Mouse (Mus musculus) stomach, embryonic 15.5 days (tissue): Measurements from ENCODE around the gene Dnhd1. TPM values are rescaled to one million over a fixed set of nuclear protein-coding genes. Genes with fewer than 3 reads are reported as not detected.

ENCODE experiments used
- ATAC-seq: fragments of 200-750 bp; cut with Nextera tagmentation; 2 replicates; pipeline ENCODE4 v1.8.0; 2017; ENCODE audit warnings: low read depth, moderate number of reproducible peaks, moderate TSS enrichment; ENCODE audit not compliant: insufficient read depth, low FRiP score
- H3K27ac ChIP-seq: fragments of 300-500 bp; sonication (generic); 2 replicates; pipeline ENCODE4 v1.5.1; 2015; ENCODE audit warnings: mild to moderate bottlenecking, inconsistent platforms
- H3K27me3 ChIP-seq: fragments of 300-500 bp; sonication (generic); replicated peaks from 2 replicates; pipeline ENCODE4 v1.6.1; 2015; ENCODE audit warnings: inconsistent platforms
- H3K36me3 ChIP-seq: fragments of 300-500 bp; sonication (generic); 2 replicates; pipeline ENCODE4 v1.6.1; 2015; ENCODE audit warnings: inconsistent platforms
- H3K4me1 ChIP-seq: fragments of 300-500 bp; sonication (generic); 2 replicates; pipeline ENCODE4 v1.6.1; 2015; ENCODE audit warnings: inconsistent platforms
- H3K4me2 ChIP-seq: fragments of 300-500 bp; sonication (generic); 2 replicates; pipeline ENCODE4 v1.6.1; 2015; ENCODE audit warnings: mild to moderate bottlenecking, inconsistent platforms
- H3K4me3 ChIP-seq: fragments of 300-500 bp; sonication (generic); replicated peaks from 2 replicates; pipeline ENCODE4 v1.5.1; 2015; ENCODE audit warnings: inconsistent platforms
- H3K9ac ChIP-seq: fragments of 300-500 bp; sonication (generic); 2 replicates; pipeline ENCODE4 v1.6.1; 2015; ENCODE audit warnings: inconsistent platforms
- H3K9me3 ChIP-seq: fragments of 300-500 bp; sonication (generic); 2 replicates; pipeline ENCODE4 v1.6.1; 2016; ENCODE audit warnings: inconsistent platforms
- WGBS: fragments of 180-500 bp; shearing (Covaris S2); methylation state at CpG from one replicate; pipeline ENCODE4 v1.1.7; 2015; 5-methylcytosine and 5-hydroxymethylcytosine counted together
- polyA plus RNA-seq: library from polyadenylated mRNA; unstranded; fragments of >200 nt; fragmentation: Nextera tagmentation; extraction: Ambion mirVana; gene quantifications from 2 replicates; pipeline ENCODE4 v1.2.1, GENCODE M21; 2015

The Dnhd1 gene
- polyA plus RNA-seq, 1 experiment from 2014 or later: 0.95 TPM

GRCm38 (mm10) chr7:105641936-105642335, 8.7 kb upstream of the Dnhd1 start:
- no peak overlapping the region; the same call in 1 of the 2 replicates for H3K4me3 ChIP-seq
- no peak overlapping the region for H3K27ac ChIP-seq
- H3K36me3 ChIP-seq: peaks cover 13% of the 10 kb centered on the region; the same call in 1 of the 2 replicates
- H3K9ac ChIP-seq: no peak overlapping the region
- no peaks in the 10 kb centered on the region for H3K9me3 ChIP-seq
- H3K4me1 ChIP-seq: peaks cover 25% of the 10 kb centered on the region
- peak overlapping the region; percentile 93 for H3K4me2 ChIP-seq
- ATAC-seq: no peak
- H3K27me3 ChIP-seq: no peaks in the 10 kb centered on the region
- WGBS: 67% methylated on average over 3 of the region's 3 CpGs

- Histone ChIP-seq H3K4me1 (no peaks in the 10 kb centered on the region), H3K9ac (no peak overlapping the region), H3K27me3 (no peaks in the 10 kb centered on the region), H3K4me2 (peak overlapping the region; percentile 27; the same call in 1 of the 2 replicates), H3K36me3 (no peaks in the 10 kb centered on the region), H3K27ac (no peak overlapping the region), H3K4me3 (no peak overlapping the region), H3K9me3 (no peaks in the 10 kb centered on the region)
- 11% methylated on average over 13 of the region's 13 CpGs for WGBS
- peak; percentile 65; the same call in 1 of the 2 replicates for ATAC-seq
Measured at GRCm38 (mm10) chr7:105685541-105686197, 35.0 kb downstream of the Dnhd1 start.

GRCm38 (mm10) chr7:105690875-105691274, 40.2 kb downstream of the Dnhd1 start:
- no peaks in the 10 kb centered on the region for H3K36me3 ChIP-seq
- H3K9me3 ChIP-seq: no peaks in the 10 kb centered on the region
- ATAC-seq: no peak
- no peak overlapping the region for H3K27ac ChIP-seq
- 63% methylated on average over 1 of the region's 1 CpGs for WGBS
- no peak overlapping the region for H3K4me2 ChIP-seq
- H3K4me1 ChIP-seq: no peaks in the 10 kb centered on the region
- H3K9ac ChIP-seq: no peak overlapping the region
- no peaks in the 10 kb centered on the region for H3K27me3 ChIP-seq
- no peak overlapping the region for H3K4me3 ChIP-seq

- H3K4me3 ChIP-seq: no peak overlapping the region
Measured at GRCm38 (mm10) chr7:105703184-105703583, 52.6 kb downstream of the Dnhd1 start.

GRCm38 (mm10) chr7:105703816-105704215, 53.2 kb downstream of the Dnhd1 start:
- no peak overlapping the region for H3K4me2 ChIP-seq
- no peak overlapping the region for H3K4me3 ChIP-seq
- no peak for ATAC-seq
- no peaks in the 10 kb centered on the region for H3K4me1 ChIP-seq
- H3K27ac ChIP-seq: no peak overlapping the region
- 82% methylated on average over 4 of the region's 4 CpGs for WGBS
- H3K36me3 ChIP-seq: no peaks in the 10 kb centered on the region
- H3K9me3 ChIP-seq: no peaks in the 10 kb centered on the region
- H3K27me3 ChIP-seq: no peaks in the 10 kb centered on the region
- H3K9ac ChIP-seq: no peak overlapping the region

More at GRCm38 (mm10) chr7:105703184-105703583, 52.6 kb downstream of the Dnhd1 start:
- H3K4me2 ChIP-seq: no peak overlapping the region
- no peaks in the 10 kb centered on the region for H3K4me1 ChIP-seq
- ATAC-seq: no peak
- WGBS: 85% methylated on average over 16 of the region's 16 CpGs
- H3K9me3 ChIP-seq: no peaks in the 10 kb centered on the region
- no peak overlapping the region for H3K27ac ChIP-seq
- no peaks in the 10 kb centered on the region for H3K27me3 ChIP-seq
- H3K9ac ChIP-seq: no peak overlapping the region
- H3K36me3 ChIP-seq: no peaks in the 10 kb centered on the region

- Histone ChIP-seq H3K36me3 (no peaks in the 10 kb centered on the region), H3K27ac (no peak overlapping the region), H3K4me2 (no peak overlapping the region), H3K4me3 (no peak overlapping the region), H3K4me1 (no peaks in the 10 kb centered on the region), H3K27me3 (no peaks in the 10 kb centered on the region), H3K9me3 (no peaks in the 10 kb centered on the region), H3K9ac (no peak overlapping the region)
- 85% methylated on average over 5 of the region's 5 CpGs for WGBS
- ATAC-seq: no peak
Measured at GRCm38 (mm10) chr7:105708733-105709132, 58.1 kb downstream of the Dnhd1 start.

- Histone ChIP-seq H3K4me2 (no peak overlapping the region), H3K36me3 (no peaks in the 10 kb centered on the region), H3K9ac (no peak overlapping the region), H3K4me1 (no peaks in the 10 kb centered on the region), H3K9me3 (no peaks in the 10 kb centered on the region), H3K27me3 (no peaks in the 10 kb centered on the region), H3K27ac (no peak overlapping the region), H3K4me3 (no peak overlapping the region)
- WGBS: 50% methylated on average over 3 of the region's 3 CpGs
- no peak for ATAC-seq
Measured at GRCm38 (mm10) chr7:105715366-105715765, 64.7 kb downstream of the Dnhd1 start.

GRCm38 (mm10) chr7:105721916-105722315, 71.3 kb downstream of the Dnhd1 start:
- H3K27ac ChIP-seq: no peak overlapping the region
- no peaks in the 10 kb centered on the region for H3K4me1 ChIP-seq
- 71% methylated on average over 2 of the region's 2 CpGs for WGBS
- no peak overlapping the region for H3K4me3 ChIP-seq
- no peak overlapping the region for H3K9ac ChIP-seq
- H3K4me2 ChIP-seq: no peak overlapping the region
- H3K27me3 ChIP-seq: no peaks in the 10 kb centered on the region
- H3K36me3 ChIP-seq: no peaks in the 10 kb centered on the region
- no peaks in the 10 kb centered on the region for H3K9me3 ChIP-seq
- ATAC-seq: no peak

- H3K4me1 ChIP-seq: no peaks in the 10 kb centered on the region
- ATAC-seq: no peak; the same call in 1 of the 2 replicates
- no peak overlapping the region for H3K9ac ChIP-seq
- no peaks in the 10 kb centered on the region for H3K9me3 ChIP-seq
- no peak overlapping the region for H3K27ac ChIP-seq
- no peak overlapping the region for H3K4me3 ChIP-seq
- H3K27me3 ChIP-seq: no peaks in the 10 kb centered on the region
- no peak overlapping the region for H3K4me2 ChIP-seq
- H3K36me3 ChIP-seq: 0 out of 2 replicates have a peak, but pooled peaks cover 6% of the 10 kb centered on the region
- WGBS: 80% methylated on average over 4 of the region's 4 CpGs
Measured at GRCm38 (mm10) chr7:105726144-105726979, 75.7 kb downstream of the Dnhd1 start.

GRCm38 (mm10) chr7:105726980-105727325, 76.3 kb downstream of the Dnhd1 start:
- Histone ChIP-seq H3K36me3 (0 out of 2 replicates have a peak, but pooled peaks cover 10% of the 10 kb centered on the region), H3K4me1 (no peaks in the 10 kb centered on the region), H3K4me2 (no peak overlapping the region), H3K27ac (no peak overlapping the region), H3K9me3 (no peaks in the 10 kb centered on the region), H3K9ac (no peak overlapping the region), H3K4me3 (no peak overlapping the region), H3K27me3 (no peaks in the 10 kb centered on the region)
- 90% methylated on average over 4 of the region's 4 CpGs for WGBS
- ATAC-seq: no peak

GRCm38 (mm10) chr7:105728701-105729428, 78.2 kb downstream of the Dnhd1 start:
- Histone ChIP-seq H3K9me3 (no peaks in the 10 kb centered on the region), H3K36me3 (peaks cover 26% of the 10 kb centered on the region)
- WGBS: 78% methylated on average over 6 of the region's 6 CpGs

More at GRCm38 (mm10) chr7:105728701-105729428, 78.2 kb downstream of the Dnhd1 start:
- Histone ChIP-seq H3K27ac (no peak overlapping the region), H3K4me2 (no peak overlapping the region), H3K4me3 (no peak overlapping the region), H3K9ac (no peak overlapping the region), H3K27me3 (no peaks in the 10 kb centered on the region), H3K4me1 (peaks cover 2% of the 10 kb centered on the region; the same call in 1 of the 2 replicates)
- no peak for ATAC-seq
